Mouse (Mus musculus) MEL (cell line): ENCODE results near the gene Gm49366. TPM values are rescaled to one million over a fixed set of nuclear protein-coding genes. Genes with fewer than 3 reads are reported as not detected.

Experiments used
- DNase-seq: peaks from one replicate; pipeline ENCODE4 v3.0.0; 2011; ENCODE audit warnings: low read depth, low spot score
- H3K27ac ChIP-seq: 2 replicates; pipeline ENCODE4 v1.5.1; 2012; ENCODE audit warnings: low read depth, mild to moderate bottlenecking, control low read depth, low read length, moderate library complexity; ENCODE audit not compliant: control insufficient read depth
- H3K27me3 ChIP-seq, 2 experiments: fragments of 150-350 bp in 1 of 2; sonication (generic) in 1 of 2; 2 replicates each; pipeline ENCODE4 v1.6.1; 2012; ENCODE audit warnings: low read length in 2 of 2, mild to moderate bottlenecking in 2 of 2, improper control_type of control experiment in 1 of 2, moderate library complexity in 1 of 2; ENCODE audit not compliant: insufficient read depth in 2 of 2, control insufficient read depth in 1 of 2
- H3K36me3 ChIP-seq, 2 experiments: 2 replicates each; pipeline ENCODE4 v1.6.1; 2012 to 2014; ENCODE audit warnings: low read length in 2 of 2, improper control_type of control experiment in 1 of 2, inconsistent platforms in 1 of 2, mild to moderate bottlenecking in 1 of 2; ENCODE audit not compliant: insufficient read depth in 2 of 2, control insufficient read depth in 1 of 2
- H3K4me1 ChIP-seq, 2 experiments: fragments of 150-350 bp in 1 of 2; sonication (generic) in 1 of 2; 2 replicates each; pipeline ENCODE4 v1.6.1; 2012; ENCODE audit warnings: low read length in 2 of 2, improper control_type of control experiment in 1 of 2, mild to moderate bottlenecking in 1 of 2; ENCODE audit not compliant: insufficient read depth in 2 of 2, control insufficient read depth in 1 of 2
- H3K4me3 ChIP-seq, 2 experiments: fragments of 150-350 bp in 1 of 2; sonication (generic) in 1 of 2; 2 replicates each; pipeline ENCODE4 v1.5.1; 2012; ENCODE audit warnings: low read depth in 2 of 2, low read length in 2 of 2, mild to moderate bottlenecking in 2 of 2, moderate library complexity in 2 of 2, control low read depth in 1 of 2, improper control_type of control experiment in 1 of 2; ENCODE audit not compliant: control insufficient read depth in 1 of 2, insufficient read depth in 1 of 2
- H3K79me2 ChIP-seq: 2 replicates; pipeline ENCODE4 v1.6.1; 2012; ENCODE audit warnings: mild to moderate bottlenecking, low read length, moderate library complexity; ENCODE audit not compliant: control insufficient read depth, poor library complexity, insufficient read depth
- H3K9ac ChIP-seq: 2 replicates; pipeline ENCODE4 v1.6.1; 2012; ENCODE audit warnings: low read depth, mild to moderate bottlenecking, control low read depth, low read length, moderate library complexity; ENCODE audit not compliant: control insufficient read depth, poor library complexity, severe bottlenecking
- H3K9me3 ChIP-seq: fragments of 150-350 bp; sonication (generic); replicated peaks from 2 replicates; pipeline ENCODE4 v1.6.1; 2012; ENCODE audit warnings: mild to moderate bottlenecking, low read length, improper control_type of control experiment, moderate library complexity; ENCODE audit not compliant: insufficient read depth
- BHLHE40 ChIP-seq: IDR thresholded peaks from 2 replicates; pipeline ENCODE4 v1.6.1; 2012; ENCODE audit warnings: low read depth, mild to moderate bottlenecking, inconsistent platforms, low read length, improper control_type of control experiment, borderline replicate concordance
- CHD1 ChIP-seq: IDR thresholded peaks from 2 replicates; pipeline ENCODE4 v1.6.1; 2012; ENCODE audit warnings: low read depth, mild to moderate bottlenecking, inconsistent platforms, low read length, improper control_type of control experiment
- EP300 ChIP-seq, 2 experiments: IDR thresholded peaks; 2 replicates each; pipeline ENCODE4 v1.6.1; 2011; ENCODE audit warnings: improper control_type of control experiment in 2 of 2, low read length in 2 of 2, low read depth in 1 of 2, mild to moderate bottlenecking in 1 of 2
- GATA1 ChIP-seq: IDR thresholded peaks from 2 replicates; pipeline ENCODE4 v1.6.1; 2011; ENCODE audit warnings: low read depth, low read length, improper control_type of control experiment
- JUND ChIP-seq: IDR thresholded peaks from 2 replicates; pipeline ENCODE4 v1.6.1; 2011; ENCODE audit warnings: low read depth, mild to moderate bottlenecking, improper control_type of control experiment, low read length
- MAX ChIP-seq: IDR thresholded peaks from 2 replicates; pipeline ENCODE4 v1.6.1; 2011; ENCODE audit warnings: low read length, improper control_type of control experiment
- MEF2A ChIP-seq: IDR thresholded peaks from 2 replicates; pipeline ENCODE4 v1.6.1; 2014; ENCODE audit warnings: low read depth, mild to moderate bottlenecking, inconsistent platforms, low read length, improper control_type of control experiment; ENCODE audit not compliant: poor library complexity, insufficient replicate concordance, severe bottlenecking; ENCODE audit errors: extremely low read depth
- MXI1 ChIP-seq: IDR thresholded peaks from 2 replicates; pipeline ENCODE4 v1.6.1; 2011; ENCODE audit warnings: mild to moderate bottlenecking, low read depth, low read length, improper control_type of control experiment
- MYB ChIP-seq: IDR thresholded peaks from 2 replicates; pipeline ENCODE4 v1.6.1; 2011; ENCODE audit warnings: mild to moderate bottlenecking, low read depth, low read length, improper control_type of control experiment
- MYC ChIP-seq: IDR thresholded peaks from 2 replicates; pipeline ENCODE4 v1.6.1; 2011; ENCODE audit warnings: low read depth, mild to moderate bottlenecking, low read length, improper control_type of control experiment, moderate library complexity
- NELFE ChIP-seq: IDR thresholded peaks from 2 replicates; pipeline ENCODE4 v1.6.1; 2011; ENCODE audit warnings: low read depth, low read length, improper control_type of control experiment
- RCOR1 ChIP-seq: IDR thresholded peaks from 2 replicates; pipeline ENCODE4 v1.6.1; 2012; ENCODE audit warnings: low read depth, mild to moderate bottlenecking, inconsistent platforms, low read length, improper control_type of control experiment
- SIN3A ChIP-seq: IDR thresholded peaks from 2 replicates; pipeline ENCODE4 v1.6.1; 2012; ENCODE audit warnings: low read length, improper control_type of control experiment, inconsistent platforms
- SMC3 ChIP-seq: IDR thresholded peaks from 2 replicates; pipeline ENCODE4 v1.6.1; 2011; ENCODE audit warnings: low read depth, low read length, improper control_type of control experiment
- TCF12 ChIP-seq: IDR thresholded peaks from 2 replicates; pipeline ENCODE4 v1.6.1; 2014; ENCODE audit warnings: low read depth, mild to moderate bottlenecking, inconsistent platforms, low read length, improper control_type of control experiment, moderate library complexity
- UBTF ChIP-seq: IDR thresholded peaks from 2 replicates; pipeline ENCODE4 v1.6.1; 2012; ENCODE audit warnings: low read depth, mild to moderate bottlenecking, inconsistent platforms, low read length, improper control_type of control experiment, moderate library complexity, borderline replicate concordance; ENCODE audit not compliant: insufficient read depth
- USF1 ChIP-seq: IDR thresholded peaks from 2 replicates; pipeline ENCODE4 v1.6.1; 2014; ENCODE audit warnings: low read depth, mild to moderate bottlenecking, inconsistent platforms, low read length, improper control_type of control experiment, moderate library complexity
- ZKSCAN1 ChIP-seq: IDR thresholded peaks from 2 replicates; pipeline ENCODE4 v1.6.1; 2012; ENCODE audit warnings: low read depth, mild to moderate bottlenecking, inconsistent platforms, low read length, improper control_type of control experiment, moderate library complexity
- ZMIZ1 ChIP-seq: IDR thresholded peaks from 2 replicates; pipeline ENCODE4 v1.6.1; 2012; ENCODE audit warnings: low read depth, mild to moderate bottlenecking, inconsistent platforms, low read length, improper control_type of control experiment, moderate library complexity
- ZNF384 ChIP-seq: IDR thresholded peaks from 2 replicates; pipeline ENCODE4 v1.6.1; 2012; ENCODE audit warnings: low read depth, mild to moderate bottlenecking, inconsistent platforms, low read length, improper control_type of control experiment
- polyA plus RNA-seq, 2 experiments: library from polyadenylated mRNA; stranded (reverse) in 1 of 2; unstranded in 1 of 2; fragments of >175 nt in 1 of 2; fragments of >200 nt in 1 of 2; gene quantifications; 2 replicates each; pipeline versions ENCODE4 v1.2.1 to v1.2.4; 2012; ENCODE audit warnings: low replicate concordance in 2 of 2, low read depth in 1 of 2; ENCODE audit not compliant: insufficient read length in 2 of 2, insufficient read depth in 1 of 2, missing spikeins in 1 of 2
- total RNA-seq: library from RNA; depleted of rRNA; stranded (reverse); fragments of 300-350 nt; gene quantifications from 2 replicates; pipeline ENCODE4 v1.2.3, GENCODE M21; 2012

The Gm49366 gene
- total and polyA plus RNA-seq, 3 experiments, result not detected

DNA sequence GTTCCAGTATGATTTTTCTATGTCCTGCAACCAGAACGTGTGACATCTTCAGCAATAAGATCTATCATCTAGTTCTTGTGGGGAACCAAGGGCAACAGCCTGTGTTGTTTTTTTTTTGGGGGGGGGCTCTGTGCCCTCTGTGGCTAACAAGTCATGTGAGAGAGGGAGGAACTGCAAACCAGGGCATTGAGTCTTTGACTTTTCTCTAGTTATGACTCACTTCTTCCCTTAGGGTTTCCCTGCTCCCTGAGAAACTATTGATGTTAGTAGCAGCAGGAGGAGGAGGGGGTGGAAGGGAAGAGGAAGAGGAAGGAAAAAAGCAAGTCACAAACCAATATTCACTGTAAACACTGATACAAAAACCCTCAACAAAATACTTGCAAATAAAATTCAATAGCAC, 34.9 kb upstream of the Gm49366 start:
- H3K9ac ChIP-seq, result no peak overlapping the region
- no peak for TF ChIP-seq MYC
- TF ChIP-seq MEF2A, result no peak
- TF ChIP-seq BHLHE40, result no peak
- TF ChIP-seq SIN3A, result no peak
- TF ChIP-seq ZKSCAN1, result no peak
- no peak for TF ChIP-seq EP300 (IDR thresholded peaks at IDR 0.05; ENCODE audit: low read depth in 1 of 2, low read length in 2 of 2)
- TF ChIP-seq TCF12, result no peak
- no peak for TF ChIP-seq NELFE
- no peaks in the 10 kb centered on the region for H3K27me3 ChIP-seq
- no peaks in the 10 kb centered on the region for H3K9me3 ChIP-seq
- DNase-seq, result no peak
- H3K36me3 ChIP-seq, result peaks cover 0 to 17% of the 10 kb centered on the region in 2 experiments; a peak in 2 of 4 replicates
- H3K4me1 ChIP-seq, result peaks cover 8 to 12% of the 10 kb centered on the region in 2 experiments
- H3K27ac ChIP-seq, result no peak overlapping the region
- H3K4me3 ChIP-seq, result no peak overlapping the region
- H3K79me2 ChIP-seq, result no peaks in the 10 kb centered on the region

- Histone ChIP-seq H3K36me3 (no peaks in the 10 kb centered on the region), H3K79me2 (no peaks in the 10 kb centered on the region), H3K4me3 (no peak overlapping the region), H3K9me3 (no peaks in the 10 kb centered on the region), H3K9ac (no peak overlapping the region), H3K4me1 (no peaks in the 10 kb centered on the region; a peak in 1 of 4 replicates), H3K27ac (no peak overlapping the region), H3K27me3 (peaks cover 0 to 5% of the 10 kb centered on the region in 2 experiments; a peak in 2 of 4 replicates)
- no peak for DNase-seq
- TF ChIP-seq USF1 (no peak), ZMIZ1 (no peak), CHD1 (no peak), MXI1 (no peak), UBTF (no peak), GATA1 (no peak), EP300 (IDR thresholded peaks at IDR 0.05; ENCODE audit: low read depth in 1 of 2, low read length in 2 of 2) (no peak), ZNF384 (no peak), MYB (no peak), TCF12 (no peak), MAX (no peak), JUND (no peak), ZKSCAN1 (no peak), RCOR1 (no peak), SIN3A (no peak), SMC3 (no peak)
Measured at GRCm38 (mm10) chr12:84008251-84008650, 30.5 kb upstream of the Gm49366 start.
